ENCODE assay signal across 15 mouse cellular contexts in the genomic region with DNA sequence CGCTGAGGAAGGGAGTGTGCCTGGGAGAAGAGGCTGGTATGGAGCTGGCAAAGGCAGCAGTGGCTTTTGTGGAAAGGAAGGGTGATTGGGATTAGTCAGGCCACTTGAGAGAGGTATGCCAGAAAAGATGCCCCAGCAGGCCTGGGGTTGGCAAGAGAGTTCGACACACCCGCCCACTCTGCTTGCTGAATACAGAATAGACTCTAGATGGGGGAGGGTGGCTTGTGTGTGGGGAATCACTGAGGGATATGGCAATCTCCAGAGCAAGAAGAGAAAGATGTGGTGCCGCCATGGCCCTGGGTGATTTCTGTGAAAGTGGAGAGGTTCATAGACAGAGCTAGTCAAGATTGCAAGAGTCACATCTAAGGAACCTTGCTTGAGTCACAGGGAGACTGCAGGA. TPM values are rescaled to one million over a fixed set of nuclear protein-coding genes. Genes with fewer than 3 reads are reported as not detected.
A peak's percentile ranks its signal among the peaks of the same experiment; 100 is the strongest.
DNase-seq lines count a peak whose midpoint lies in the region; TF ChIP-seq lines count a peak whose summit lies in the region.
"Had no signal": no experiment of that assay in that cellular context is flagged by ENCODE, and none has a peak within 500 bp of the region (broad histone marks: within the 10 kb centered on the region; RNA-seq: fewer than 3 reads in every experiment).

No protein-coding gene starts in this region.

- no peaks in the 10 kb centered on the region for H3K27me3 ChIP-seq in heart, adult 2 months (ENCODE audit: control insufficient read depth, insufficient read depth, low read length)
- H3K27me3 ChIP-seq in E14TG2a.4 (ENCODE audit: insufficient read depth, low read length), result no peaks in the 10 kb centered on the region
- H3K27me3 ChIP-seq in embryonic facial prominence, embryonic 10.5 days (replicated peaks; ENCODE audit: low read depth, poor library complexity, severe bottlenecking), result no peaks in the 10 kb centered on the region
- H3K27me3 ChIP-seq: CH12.LX; embryonic facial prominence, embryonic 13.5 days; heart, embryonic 15.5 days; limb, embryonic 13.5 days had no signal

- intact Hi-C loops in heart, adult 2 months (cut with DNase I), result loop anchor here (2.0 kb wide), 2 partner anchors 15 to 29 kb away; no protein-coding TSS in a partner anchor
- intact Hi-C loops in heart, postnatal 14 days (cut with DNase I), result no loop called here

- no peaks in the 10 kb centered on the region for H3K36me3 ChIP-seq in heart, adult 2 months (ENCODE audit: control insufficient read depth, insufficient read depth, low read length)
- no peaks in the 10 kb centered on the region for H3K36me3 ChIP-seq in E14TG2a.4 (ENCODE audit: insufficient read depth, low read length)
- no peaks in the 10 kb centered on the region for H3K36me3 ChIP-seq in embryonic facial prominence, embryonic 10.5 days (replicated peaks)
- H3K36me3 ChIP-seq: embryonic facial prominence, embryonic 13.5 days; heart, embryonic 15.5 days; limb, embryonic 13.5 days had no signal

- no peak for TF ChIP-seq CTCF in heart, adult 2 months (IDR thresholded peaks at IDR 0.05)
- no peak for TF ChIP-seq CTCF in layer of hippocampus, adult 2 months (conservative IDR thresholded peaks at IDR 0.05)
- TF ChIP-seq CTCF in E14TG2a.4 (conservative IDR thresholded peaks at IDR 0.05; ENCODE audit: low read length), result no peak

- peaks cover 57% of the 10 kb centered on the region for H3K4me1 ChIP-seq in heart, adult 2 months (ENCODE audit: control insufficient read depth, insufficient read depth, low read length)
- peaks cover 93% of the 10 kb centered on the region for H3K4me1 ChIP-seq in E14TG2a.4 (replicated peaks; ENCODE audit: low read depth, low read length)
- peaks cover 97% of the 10 kb centered on the region for H3K4me1 ChIP-seq in embryonic facial prominence, embryonic 10.5 days

- TF ChIP-seq EP300 in heart, adult 2 months (IDR thresholded peaks at IDR 0.05; ENCODE audit: insufficient read depth, low read depth, low read length), result no peak

- no peak overlapping the region for H3K4me3 ChIP-seq in heart, adult 2 months
- no peak overlapping the region for H3K4me3 ChIP-seq in layer of hippocampus, adult 2 months
- H3K4me3 ChIP-seq in E14TG2a.4 (replicated peaks; ENCODE audit: low read length), result peak overlapping the region; percentile 68
- no peak overlapping the region for H3K4me3 ChIP-seq in embryonic facial prominence, embryonic 10.5 days
- H3K4me3 ChIP-seq: embryonic facial prominence, embryonic 13.5 days; heart, embryonic 15.5 days; limb, embryonic 13.5 days had no signal

- H3K27ac ChIP-seq in heart, adult 2 months, result peak overlapping the region; percentile 90
- H3K27ac ChIP-seq in layer of hippocampus, adult 2 months, result peak overlapping the region; percentile 72
- H3K27ac ChIP-seq in embryonic facial prominence, embryonic 10.5 days (replicated peaks), result 0 out of 2 replicates have a peak overlapping the region, but pooled peaks have one; percentile 63
- H3K27ac ChIP-seq: embryonic facial prominence, embryonic 13.5 days; kidney, postnatal 0 days; limb, embryonic 13.5 days had no signal

- H3K79me2 ChIP-seq in heart, adult 2 months (replicated peaks; ENCODE audit: control insufficient read depth, insufficient read depth, low read length), result no peaks in the 10 kb centered on the region

- no peak for TF ChIP-seq POLR2A in heart, adult 2 months (IDR thresholded peaks at IDR 0.05; ENCODE audit: insufficient read depth, low read depth, low read length)

- no peak overlapping the region for H3K9ac ChIP-seq in heart, adult 2 months (ENCODE audit: low read depth, low read length)
- H3K9ac ChIP-seq: embryonic facial prominence, embryonic 13.5 days; heart, embryonic 15.5 days had no signal

- H3K9me3 ChIP-seq in E14TG2a.4 (ENCODE audit: low read length), result no peaks in the 10 kb centered on the region
- H3K9me3 ChIP-seq in embryonic facial prominence, embryonic 10.5 days, result no peaks in the 10 kb centered on the region
- H3K9me3 ChIP-seq: embryonic facial prominence, embryonic 13.5 days; heart, embryonic 15.5 days; limb, embryonic 13.5 days had no signal

- 71% methylated on average over 4 of the region's 4 CpGs for WGBS in heart, adult 2 months
- 86% methylated on average over 4 of the region's 4 CpGs for WGBS in embryonic facial prominence, embryonic 10.5 days

- no peak for DNase-seq in heart, adult 2 months
- DNase-seq in heart, postnatal 14 days, result no peak
- DNase-seq in layer of hippocampus, adult 2 months (ENCODE audit: low spot score in 2 of 2), result no peak
- DNase-seq in layer of hippocampus, adult 11-12 months (ENCODE audit: low spot score), result no peak
- DNase-seq in embryonic facial prominence, embryonic 10.5 days (ENCODE audit: low spot score), result no peak
- no peak for DNase-seq in B cell, adult 2 months
- DNase-seq: adrenal gland, postnatal 10 days; lung, postnatal 14 days; spleen, adult 18-20 months had no signal

RNA-seq across cellular contexts. Expression of a gene that starts 53.6 kb away (rescaled TPM):
- total RNA-seq in heart, adult 2 months (2021), result 10 to 100 TPM; 45.6 to 47.9 TPM
- 34.5 and 37.5 TPM in 2 replicates for polyA plus RNA-seq in heart, adult 2 months (2012; rRNA removed)
- 10 to 100 TPM; 51.1 to 55.8 TPM for total RNA-seq in heart, postnatal 14 days (2021)
- 100 to 1,000 TPM in 1 of 2 experiments, 10 to 100 TPM in 1; 96.3 to 103 TPM for total RNA-seq in layer of hippocampus, adult 2 months (2021)
- polyA plus RNA-seq in embryonic facial prominence, embryonic 10.5 days (2016; fragmentation: Nextera tagmentation; extraction: Ambion mirVana), result 34.7 and 35.4 TPM in 2 replicates
